Mouse (Mus musculus) thymus, adult 2 months (tissue): ENCODE data around the gene Ezr.

ENCODE experiments used
- CTCF ChIP-seq: fragments of 200-500 bp; IDR thresholded peaks from 2 replicates; pipeline ENCODE4 v1.5.1; 2012; ENCODE audit warnings: mild to moderate bottlenecking, control low read depth, low read length, moderate library complexity, borderline replicate concordance; ENCODE audit not compliant: control insufficient read depth, poor library complexity, insufficient read depth; ENCODE audit errors: extremely low read depth
- POLR2A ChIP-seq: fragments of 200-500 bp; IDR thresholded peaks from 2 replicates; pipeline ENCODE4 v1.6.1; 2012; ENCODE audit warnings: mild to moderate bottlenecking, low read length, control low read depth, moderate library complexity; ENCODE audit not compliant: control insufficient read depth, poor library complexity, insufficient read depth; ENCODE audit errors: extremely low read depth

DNA sequence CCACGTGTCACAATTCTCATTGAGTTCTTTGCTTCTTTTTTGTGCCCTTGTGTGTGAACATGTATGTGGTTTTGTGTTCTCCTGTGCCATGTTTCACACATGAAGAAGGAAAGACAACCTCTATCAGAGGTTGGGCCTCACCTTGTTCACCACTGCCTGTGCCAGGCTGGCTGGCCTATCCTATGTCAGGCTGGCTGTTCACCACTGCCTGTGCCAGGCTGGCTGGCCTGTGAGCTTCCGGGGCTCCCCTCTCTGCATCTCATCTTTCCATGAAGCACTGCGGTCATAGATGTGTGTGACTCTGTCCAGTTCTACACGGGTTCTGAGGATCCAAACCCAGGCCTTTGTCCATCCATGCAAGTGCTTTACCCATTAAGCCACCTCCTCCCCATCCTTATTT is 4.7 kb upstream of the Ezr start:
- TF ChIP-seq POLR2A (no peak), CTCF (no peak)
